Mouse (Mus musculus): ENCODE results near the gene Csnk2a1. TPM values are rescaled to one million over a fixed set of nuclear protein-coding genes. Genes with fewer than 3 reads are reported as not detected.
A peak's percentile ranks its signal among the peaks of the same experiment; 100 is the strongest.

Gene Csnk2a1
- polyA plus RNA-seq, 1 experiment: 47.5 TPM

DNA sequence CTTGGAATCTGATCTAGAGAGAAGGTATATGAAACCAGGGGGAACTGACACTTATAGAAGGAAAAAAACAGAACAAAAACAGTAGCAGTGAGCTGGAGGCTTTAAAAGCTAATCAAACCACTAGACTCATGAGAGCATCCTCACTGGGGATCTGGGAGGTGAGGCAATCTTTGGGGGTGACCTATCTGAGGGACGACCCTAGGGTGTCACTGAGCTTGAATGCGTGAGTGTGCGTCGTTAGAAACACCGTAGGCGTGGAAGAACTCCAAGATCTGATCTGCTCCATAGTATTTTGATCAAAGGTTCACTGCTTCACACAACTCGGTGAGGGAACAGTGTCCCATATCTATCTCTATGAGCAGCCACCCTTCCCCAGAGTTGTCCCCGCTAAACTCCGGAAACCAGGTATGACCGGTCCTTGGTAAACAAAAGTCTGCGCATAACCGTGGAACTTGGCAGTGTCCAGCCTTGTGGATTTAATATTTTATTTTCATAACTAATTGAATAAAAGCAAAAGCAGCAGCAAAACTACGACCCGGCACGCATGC, 66.6 kb downstream of the Csnk2a1 start:
- Histone ChIP-seq H3K79me2 (ENCODE audit: control insufficient read depth, insufficient read depth) (peaks cover 43% of the 10 kb centered on the region), H3ac (ENCODE audit: control insufficient read depth, insufficient read length) (peak overlapping the region; percentile 94), H3K27me3 (ENCODE audit: control insufficient read depth, insufficient read depth, insufficient read length) (no peaks in the 10 kb centered on the region), H3K4me2 (ENCODE audit: low read depth) (peak overlapping the region; percentile 89), H3K4me3 (peak overlapping the region; percentile 57), H3K36me3 (ENCODE audit: control insufficient read depth, insufficient read depth) (peaks cover under 1% of the 10 kb centered on the region)
- TF ChIP-seq CEBPB (IDR thresholded peaks at IDR 0.05; ENCODE audit: insufficient read depth, poor library complexity, severe bottlenecking) (no peak), MYOG (IDR thresholded peaks at IDR 0.05; ENCODE audit: control insufficient read depth in 1 of 3, insufficient read depth in 1 of 3, insufficient read length in 2 of 3, low read depth in 2 of 3) (no peak), USF1 (IDR thresholded peaks at IDR 0.05; ENCODE audit: low read depth) (no peak), POLR2AphosphoS2 (IDR thresholded peaks at IDR 0.05; ENCODE audit: insufficient read length, low read depth) (no peak), REST (IDR thresholded peaks at IDR 0.05; ENCODE audit: insufficient read depth, insufficient read length) (no peak), MYOD1 (IDR thresholded peaks at IDR 0.05; ENCODE audit: control insufficient read depth in 1 of 3, insufficient read length in 2 of 3, low read depth in 2 of 3) (no peak)

DNA sequence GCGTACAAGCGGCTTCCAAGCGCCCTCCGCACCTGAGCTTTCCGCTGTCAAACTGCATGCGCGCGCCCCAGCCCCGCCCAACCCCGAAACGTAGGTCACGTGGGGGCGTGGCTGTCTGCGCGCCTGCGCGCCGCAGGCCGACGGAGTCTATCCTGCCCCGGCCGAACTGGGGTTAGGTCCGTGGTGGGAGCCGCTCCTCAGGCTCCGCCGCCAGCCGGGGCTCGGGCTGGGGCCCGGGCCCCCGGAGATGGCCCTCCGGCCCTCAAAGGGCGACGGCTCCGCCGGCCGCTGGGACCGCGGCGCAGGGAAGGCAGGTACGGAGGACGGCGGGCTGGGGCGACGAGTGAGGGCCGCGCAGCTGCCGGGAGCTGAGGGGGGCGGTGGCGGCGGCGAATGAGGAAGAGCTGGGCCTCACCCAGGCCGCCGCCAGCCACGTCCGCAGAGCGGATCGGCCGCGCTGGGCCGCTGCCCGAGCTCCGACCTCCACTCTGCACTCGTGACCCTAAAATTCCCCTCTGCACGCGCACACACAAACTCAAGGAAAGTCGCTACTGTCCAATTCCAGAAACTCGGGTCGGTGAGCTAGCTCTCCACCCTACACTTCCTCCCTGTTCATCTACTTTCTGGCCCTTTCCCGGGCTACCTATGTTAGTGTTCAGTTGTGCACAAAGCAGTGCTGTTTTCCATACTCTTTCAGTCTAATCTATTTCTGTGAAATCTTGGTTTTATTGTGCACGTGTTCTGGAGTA, 67.3 kb downstream of the Csnk2a1 start, which contains the start of gene Tbc1d20:
Tbc1d20 (plus strand) TSS at position 102 of the 749 bp plus-strand sequence.
- no peaks in the 10 kb centered on the region for H3K36me3 ChIP-seq (ENCODE audit: control insufficient read depth, insufficient read depth)

DNA sequence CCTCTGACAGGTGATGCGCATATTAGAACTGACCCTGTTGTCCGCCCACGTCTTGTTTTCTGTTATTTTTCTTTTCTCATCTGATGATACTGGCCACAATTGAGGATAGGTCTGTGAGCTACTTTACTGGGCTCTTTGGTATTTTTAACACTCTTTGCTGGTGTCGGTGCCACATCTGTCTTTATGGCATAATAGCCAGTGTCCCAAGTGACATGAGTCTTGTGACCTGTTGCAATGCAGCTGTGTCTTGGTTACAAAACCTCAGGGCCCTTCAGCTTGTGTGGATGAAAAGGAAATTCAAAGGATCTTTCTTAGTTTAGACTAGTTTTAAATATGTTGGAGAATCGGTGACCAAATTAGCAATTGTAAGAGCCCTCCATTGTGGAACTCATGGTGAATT, 67.9 kb downstream of the Csnk2a1 start:
- Histone ChIP-seq H3K4me3 (peak overlapping the region; percentile 57), H3K4me2 (ENCODE audit: low read depth) (peak overlapping the region; percentile 88), H3K27me3 (ENCODE audit: control insufficient read depth, insufficient read depth, insufficient read length) (no peaks in the 10 kb centered on the region), H3ac (ENCODE audit: control insufficient read depth, insufficient read length) (peak overlapping the region; percentile 94), H3K79me2 (ENCODE audit: control insufficient read depth, insufficient read depth) (peaks cover 53% of the 10 kb centered on the region), H3K36me3 (ENCODE audit: control insufficient read depth, insufficient read depth) (no peaks in the 10 kb centered on the region)
- no peak for TF ChIP-seq POLR2AphosphoS2 (IDR thresholded peaks at IDR 0.05; ENCODE audit: insufficient read length, low read depth)

More for the DNA sequence above, 67.3 kb downstream of the Csnk2a1 start, which contains the start of gene Tbc1d20:
- TF ChIP-seq REST (IDR thresholded peaks at IDR 0.05; ENCODE audit: insufficient read depth, insufficient read length) (no peak), USF1 (IDR thresholded peaks at IDR 0.05; ENCODE audit: low read depth) (peak; percentile 89), MYOD1 (IDR thresholded peaks at IDR 0.05; ENCODE audit: control insufficient read depth in 1 of 3, insufficient read length in 2 of 3, low read depth in 2 of 3) (peak in 2 of 3 experiments; percentile 49 to 78), MYOG (IDR thresholded peaks at IDR 0.05; ENCODE audit: control insufficient read depth in 1 of 3, insufficient read depth in 1 of 3, insufficient read length in 2 of 3, low read depth in 2 of 3) (peak in 2 of 3 experiments; percentile 41 to 57), POLR2A (IDR thresholded peaks at IDR 0.05; ENCODE audit: insufficient read length, low read depth) (peak; percentile 90), MAX (IDR thresholded peaks at IDR 0.05; ENCODE audit: low read depth) (no peak), TCF12 (IDR thresholded peaks at IDR 0.05; ENCODE audit: insufficient read depth, poor library complexity, severe bottlenecking) (no peak), POLR2AphosphoS2 (IDR thresholded peaks at IDR 0.05; ENCODE audit: insufficient read length, low read depth) (peak; percentile 93)
- H3K4me3 ChIP-seq: peak within 1 kb of the TSS; percentile 57
- peak within 1 kb of the TSS; percentile 94 for H3ac ChIP-seq (ENCODE audit: control insufficient read depth, insufficient read length)
- H3K4me2 ChIP-seq (ENCODE audit: low read depth): peak within 1 kb of the TSS; percentile 89
- peaks cover 49% of the 10 kb centered on the region for H3K79me2 ChIP-seq (ENCODE audit: control insufficient read depth, insufficient read depth)
- no peaks in the 10 kb centered on the region for H3K27me3 ChIP-seq (ENCODE audit: control insufficient read depth, insufficient read depth, insufficient read length)

DNA sequence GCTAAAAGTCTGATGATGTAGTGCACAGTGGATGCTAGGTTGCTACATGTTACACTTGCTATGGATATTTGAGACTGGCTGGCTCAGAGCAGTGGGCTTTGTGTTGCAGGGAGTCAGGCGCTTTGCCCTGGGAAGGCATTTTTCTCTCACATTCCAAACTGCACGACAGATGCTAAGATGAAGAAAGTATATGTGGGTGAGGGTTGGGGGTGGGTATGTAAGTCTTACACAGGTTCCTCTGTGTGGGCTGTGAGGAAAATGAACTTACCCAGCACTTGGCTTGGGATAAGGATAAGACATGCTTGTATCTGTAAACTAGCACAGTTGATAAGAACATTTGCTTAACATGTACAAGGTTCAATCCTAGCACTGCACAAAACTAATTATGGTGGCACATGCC, 76.2 kb downstream of the Csnk2a1 start:
- Histone ChIP-seq H3K4me2 (ENCODE audit: low read depth) (no peak overlapping the region), H3K27me3 (ENCODE audit: control insufficient read depth, insufficient read depth, insufficient read length) (no peaks in the 10 kb centered on the region), H3ac (ENCODE audit: control insufficient read depth, insufficient read length) (no peak overlapping the region), H3K36me3 (ENCODE audit: control insufficient read depth, insufficient read depth) (peaks cover 16% of the 10 kb centered on the region), H3K4me3 (no peak overlapping the region), H3K79me2 (ENCODE audit: control insufficient read depth, insufficient read depth) (peaks cover 33% of the 10 kb centered on the region)
- TF ChIP-seq MYOG (IDR thresholded peaks at IDR 0.05; ENCODE audit: control insufficient read depth in 1 of 3, insufficient read depth in 1 of 3, insufficient read length in 2 of 3, low read depth in 2 of 3) (no peak), TCF12 (IDR thresholded peaks at IDR 0.05; ENCODE audit: insufficient read depth, poor library complexity, severe bottlenecking) (no peak), MAX (IDR thresholded peaks at IDR 0.05; ENCODE audit: low read depth) (no peak), E2F4 (IDR thresholded peaks at IDR 0.05; ENCODE audit: insufficient read depth) (no peak), MYOD1 (IDR thresholded peaks at IDR 0.05; ENCODE audit: control insufficient read depth in 1 of 3, insufficient read length in 2 of 3, low read depth in 2 of 3) (no peak), POLR2AphosphoS2 (IDR thresholded peaks at IDR 0.05; ENCODE audit: insufficient read length, low read depth) (no peak), POLR2A (IDR thresholded peaks at IDR 0.05; ENCODE audit: insufficient read length, low read depth) (no peak), REST (IDR thresholded peaks at IDR 0.05; ENCODE audit: insufficient read depth, insufficient read length) (no peak), CEBPB (IDR thresholded peaks at IDR 0.05; ENCODE audit: insufficient read depth, poor library complexity, severe bottlenecking) (no peak)

DNA sequence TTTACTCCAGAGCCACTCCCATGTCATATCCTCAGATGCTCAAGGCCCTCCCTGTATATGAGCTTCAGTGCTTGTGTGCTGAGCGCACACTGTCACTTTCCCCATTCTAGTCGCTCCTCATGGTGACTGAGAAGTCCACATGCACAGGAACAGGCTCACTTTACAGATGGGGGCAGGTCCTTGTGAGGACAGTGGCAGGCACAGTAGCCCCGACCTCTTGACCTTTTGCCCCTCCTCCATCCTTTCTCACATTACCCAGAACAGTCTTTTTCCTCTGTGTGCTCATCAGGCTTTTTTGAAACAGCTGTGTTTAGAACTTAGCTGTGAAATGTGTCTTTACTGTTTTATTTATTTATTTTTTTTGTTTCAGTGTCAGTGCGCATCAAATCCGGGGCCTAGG, 77.1 kb downstream of the Csnk2a1 start:
- TF ChIP-seq POLR2A (IDR thresholded peaks at IDR 0.05; ENCODE audit: insufficient read length, low read depth): no peak
- TF ChIP-seq TCF3 (IDR thresholded peaks at IDR 0.05; ENCODE audit: insufficient read length, low read depth): no peak
- TF ChIP-seq CEBPB (IDR thresholded peaks at IDR 0.05; ENCODE audit: insufficient read depth, poor library complexity, severe bottlenecking): no peak
- TF ChIP-seq USF1 (IDR thresholded peaks at IDR 0.05; ENCODE audit: low read depth): no peak
- no peak for TF ChIP-seq SRF (IDR thresholded peaks at IDR 0.05; ENCODE audit: control insufficient read depth, insufficient read length, low read depth)
- TF ChIP-seq REST (IDR thresholded peaks at IDR 0.05; ENCODE audit: insufficient read depth, insufficient read length): no peak
- no peak for TF ChIP-seq TCF12 (IDR thresholded peaks at IDR 0.05; ENCODE audit: insufficient read depth, poor library complexity, severe bottlenecking)
- no peak for TF ChIP-seq MYOD1 (IDR thresholded peaks at IDR 0.05; ENCODE audit: control insufficient read depth in 1 of 3, insufficient read length in 2 of 3, low read depth in 2 of 3)
- TF ChIP-seq POLR2AphosphoS2 (IDR thresholded peaks at IDR 0.05; ENCODE audit: insufficient read length, low read depth): no peak
- no peak for TF ChIP-seq E2F4 (IDR thresholded peaks at IDR 0.05; ENCODE audit: insufficient read depth)
- no peak for TF ChIP-seq MYOG (IDR thresholded peaks at IDR 0.05; ENCODE audit: control insufficient read depth in 1 of 3, insufficient read depth in 1 of 3, insufficient read length in 2 of 3, low read depth in 2 of 3)
- TF ChIP-seq MAX (IDR thresholded peaks at IDR 0.05; ENCODE audit: low read depth): no peak
- H3K79me2 ChIP-seq (ENCODE audit: control insufficient read depth, insufficient read depth): peaks cover 24% of the 10 kb centered on the region
- H3K36me3 ChIP-seq (ENCODE audit: control insufficient read depth, insufficient read depth): peaks cover 25% of the 10 kb centered on the region
- no peak overlapping the region for H3K4me3 ChIP-seq
- no peaks in the 10 kb centered on the region for H3K27me3 ChIP-seq (ENCODE audit: control insufficient read depth, insufficient read depth, insufficient read length)
- no peak overlapping the region for H3ac ChIP-seq (ENCODE audit: control insufficient read depth, insufficient read length)
- H3K4me2 ChIP-seq (ENCODE audit: low read depth): no peak overlapping the region
